Mouse (Mus musculus): Measurements from ENCODE around the gene Stk16. TPM values are rescaled to one million over a fixed set of nuclear protein-coding genes. Genes with fewer than 3 reads are reported as not detected.

Gene Stk16
- 138 and 154 TPM in 2 replicates for polyA plus RNA-seq (2012; ENCODE audit: low replicate concordance)

GRCm38 (mm10) chr1:75210136-75211087, at the start of gene Stk16, which contains the start of gene Glb1l:
Stk16 (plus strand) TSS chr1:75210838.
Glb1l (minus strand) TSS chr1:75210813.

GRCm38 (mm10) chr1:75168472-75169464, 41.9 kb upstream of the Stk16 start, which contains the start of gene Zfand2b:
Zfand2b (plus strand) TSS chr1:75168646.

GRCm38 (mm10) chr1:75180105-75180590, 30.5 kb upstream of the Stk16 start, which contains the start of gene Abcb6:
Abcb6 (minus strand) TSS chr1:75180392.

GRCm38 (mm10) chr1:75191622-75192402, 18.8 kb upstream of the Stk16 start, which contains the start of the genes Ankzf1 and Atg9a:
Ankzf1 (plus strand) TSS chr1:75192151.
Atg9a (minus strand) TSS chr1:75192196.

GRCm38 (mm10) chr1:75219531-75219930, 8.9 kb downstream of the Stk16 start, which contains the start of gene Tuba4a:
Tuba4a (minus strand) TSS chr1:75219865.

GRCm38 (mm10) chr1:75231664-75232152, 21.1 kb downstream of the Stk16 start, which contains the start of gene A630095N17Rik:
A630095N17Rik (minus strand) TSS chr1:75232102.

GRCm38 (mm10) chr1:75236117-75237050, 25.7 kb downstream of the Stk16 start, which contains the start of gene Dnajb2:
Dnajb2 (plus strand) TSS chr1:75236406.

GRCm38 (mm10) chr1:75264091-75264880, 53.6 kb downstream of the Stk16 start, which contains the start of gene Ptprn:
Ptprn (minus strand) TSS chr1:75264502.

Other genes starting within 250 kb of the Stk16 start
- 0.34 and 0.91 TPM in 2 replicates for gene Nhej1, start 85.6 kb upstream of the Stk16 start, polyA plus RNA-seq (2012; ENCODE audit: low replicate concordance)
- gene Slc23a3, start 76.9 kb upstream of the Stk16 start, polyA plus RNA-seq (2012; ENCODE audit: low replicate concordance) = 0.35 and 0.43 TPM in 2 replicates
- gene Cnppd1, start 68.1 kb upstream of the Stk16 start, polyA plus RNA-seq (2012; ENCODE audit: low replicate concordance) = 55.2 and 79.2 TPM in 2 replicates
- 148 and 169 TPM in 2 replicates for gene Retreg2, start 68.1 kb upstream of the Stk16 start, polyA plus RNA-seq (2012; ENCODE audit: low replicate concordance)
- 20.5 and 24.1 TPM in 2 replicates for gene Zfand2b, start 42.2 kb upstream of the Stk16 start, polyA plus RNA-seq (2012; ENCODE audit: low replicate concordance)
- gene Abcb6, start 30.4 kb upstream of the Stk16 start, polyA plus RNA-seq (2012; ENCODE audit: low replicate concordance) = 29.7 and 58.5 TPM in 2 replicates
- 3.7 and 10.1 TPM in 2 replicates for gene Ankzf1, start 18.7 kb upstream of the Stk16 start, polyA plus RNA-seq (2012; ENCODE audit: low replicate concordance)
- 80.9 and 89.6 TPM in 2 replicates for gene Atg9a, start 18.6 kb upstream of the Stk16 start, polyA plus RNA-seq (2012; ENCODE audit: low replicate concordance)
- gene Glb1l, start within 50 bp of the Stk16 start, polyA plus RNA-seq (2012; ENCODE audit: low replicate concordance) = 0.52 and 0.63 TPM in 2 replicates
- gene Tuba4a, start 9.0 kb downstream of the Stk16 start, polyA plus RNA-seq (2012; ENCODE audit: low replicate concordance) = 25.8 and 166 TPM in 2 replicates
- not detected in 2 replicates for gene A630095N17Rik, start 21.3 kb downstream of the Stk16 start, polyA plus RNA-seq (2012; ENCODE audit: low replicate concordance)
- 27.3 and 57.8 TPM in 2 replicates for gene Dnajb2, start 25.6 kb downstream of the Stk16 start, polyA plus RNA-seq (2012; ENCODE audit: low replicate concordance)
- 0.21 and 0.60 TPM in 2 replicates for gene Ptprn, start 53.7 kb downstream of the Stk16 start, polyA plus RNA-seq (2012; ENCODE audit: low replicate concordance)
- gene Resp18, start 67.6 kb downstream of the Stk16 start, polyA plus RNA-seq (2012; ENCODE audit: low replicate concordance) = not detected in 2 replicates
- gene Dnpep, start 107.2 kb downstream of the Stk16 start, polyA plus RNA-seq (2012; ENCODE audit: low replicate concordance) = 26.7 and 71.9 TPM in 2 replicates
- 3.6 and 7.7 TPM in 2 replicates for gene Des, start 149.5 kb downstream of the Stk16 start, polyA plus RNA-seq (2012; ENCODE audit: low replicate concordance)
- gene Speg, start 164.5 kb downstream of the Stk16 start, polyA plus RNA-seq (2012; ENCODE audit: low replicate concordance) = 3.2 and 3.5 TPM in 2 replicates
- gene Gmppa, start 225.1 kb downstream of the Stk16 start, polyA plus RNA-seq (2012; ENCODE audit: low replicate concordance) = 103 and 189 TPM in 2 replicates
- 0.25 TPM in 1 of 2 replicates, not detected in the other for gene Asic4, start 239.6 kb downstream of the Stk16 start, polyA plus RNA-seq (2012; ENCODE audit: low replicate concordance)